Mouse (Mus musculus): ENCODE data around the gene Pbx1. TPM values are rescaled to one million over a fixed set of nuclear protein-coding genes. Genes with fewer than 3 reads are reported as not detected.

Pbx1 gene
- polyA plus RNA-seq, 1 experiment = 46.9 TPM

GRCm38 (mm10) chr1:168323436-168324108 is 108.5 kb downstream of the Pbx1 start:
- no peak for DNase-seq
- WGBS = 70% methylated on average over 12 of the region's 12 CpGs
- H3K27ac ChIP-seq (ENCODE audit: insufficient read depth, low read depth, low read length) = no peak overlapping the region
- H3K4me3 ChIP-seq (ENCODE audit: insufficient read depth, low read depth, low read length) = no peak overlapping the region
- peaks cover 7% of the 10 kb centered on the region; the same call in 1 of the 2 replicates for H3K4me1 ChIP-seq (ENCODE audit: control insufficient read depth, insufficient read depth, low read length)
- no peaks in the 10 kb centered on the region for H3K36me3 ChIP-seq (ENCODE audit: control insufficient read depth, insufficient read depth, low read length)
- TF ChIP-seq CTCF (conservative IDR thresholded peaks at IDR 0.05; ENCODE audit: insufficient read depth, insufficient read length, low read depth, low read length) (no peak), POLR2A (IDR thresholded peaks at IDR 0.05; ENCODE audit: low read depth, low read length) (no peak)
- no peaks in the 10 kb centered on the region for H3K27me3 ChIP-seq (replicated peaks; ENCODE audit: control insufficient read depth, insufficient read depth, low read length)

DNA sequence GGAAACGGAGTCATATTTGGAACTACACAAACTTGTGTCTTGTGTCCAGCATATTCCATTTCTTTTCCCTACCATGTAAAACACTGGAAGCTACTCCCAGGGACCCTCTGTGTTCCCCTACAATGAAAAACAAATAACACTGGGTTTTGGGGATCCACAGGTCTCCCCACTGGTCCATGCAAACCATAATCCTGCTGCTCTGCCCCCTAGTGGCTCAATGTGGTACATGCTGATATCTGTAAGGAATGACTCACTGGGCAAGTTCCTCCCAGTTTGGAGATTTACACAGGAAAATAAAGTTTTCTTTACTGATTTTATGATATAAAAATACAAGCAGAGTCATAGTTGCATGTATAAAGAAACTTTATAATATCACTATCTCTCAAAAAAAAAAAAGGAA is 109.2 kb downstream of the Pbx1 start:
- Histone ChIP-seq H3K4me1 (ENCODE audit: control insufficient read depth, insufficient read depth, low read length) (peaks cover 7% of the 10 kb centered on the region; the same call in 1 of the 2 replicates), H3K36me3 (ENCODE audit: control insufficient read depth, insufficient read depth, low read length) (no peaks in the 10 kb centered on the region), H3K27me3 (replicated peaks; ENCODE audit: control insufficient read depth, insufficient read depth, low read length) (no peaks in the 10 kb centered on the region), H3K4me3 (ENCODE audit: insufficient read depth, low read depth, low read length) (no peak overlapping the region), H3K27ac (ENCODE audit: insufficient read depth, low read depth, low read length) (no peak overlapping the region)
- 100% methylated on average over 1 of the region's 1 CpGs for WGBS
- TF ChIP-seq POLR2A (IDR thresholded peaks at IDR 0.05; ENCODE audit: low read depth, low read length) (no peak), CTCF (conservative IDR thresholded peaks at IDR 0.05; ENCODE audit: insufficient read depth, insufficient read length, low read depth, low read length) (peak; percentile 63)
- peak; percentile 40 for DNase-seq

GRCm38 (mm10) chr1:168319695-168320094 is 112.4 kb downstream of the Pbx1 start:
- 47% methylated on average over 5 of the region's 5 CpGs for WGBS
- TF ChIP-seq CTCF (conservative IDR thresholded peaks at IDR 0.05; ENCODE audit: insufficient read depth, insufficient read length, low read depth, low read length) (no peak), POLR2A (IDR thresholded peaks at IDR 0.05; ENCODE audit: low read depth, low read length) (no peak)
- no peak for DNase-seq
- Histone ChIP-seq H3K27ac (ENCODE audit: insufficient read depth, low read depth, low read length) (no peak overlapping the region), H3K4me3 (ENCODE audit: insufficient read depth, low read depth, low read length) (no peak overlapping the region), H3K36me3 (ENCODE audit: control insufficient read depth, insufficient read depth, low read length) (no peaks in the 10 kb centered on the region), H3K4me1 (ENCODE audit: control insufficient read depth, insufficient read depth, low read length) (peaks cover 7% of the 10 kb centered on the region; the same call in 1 of the 2 replicates), H3K27me3 (replicated peaks; ENCODE audit: control insufficient read depth, insufficient read depth, low read length) (no peaks in the 10 kb centered on the region)

GRCm38 (mm10) chr1:168318899-168319469 is 113.1 kb downstream of the Pbx1 start:
- Histone ChIP-seq H3K36me3 (ENCODE audit: control insufficient read depth, insufficient read depth, low read length) (no peaks in the 10 kb centered on the region), H3K4me3 (ENCODE audit: insufficient read depth, low read depth, low read length) (no peak overlapping the region), H3K4me1 (ENCODE audit: control insufficient read depth, insufficient read depth, low read length) (peaks cover 7% of the 10 kb centered on the region; the same call in 1 of the 2 replicates), H3K27ac (ENCODE audit: insufficient read depth, low read depth, low read length) (no peak overlapping the region), H3K27me3 (replicated peaks; ENCODE audit: control insufficient read depth, insufficient read depth, low read length) (no peaks in the 10 kb centered on the region)
- DNase-seq = peak; percentile 35
- whole genome bisulfite sequencing = 36% methylated on average over 13 of the region's 13 CpGs
- TF ChIP-seq CTCF (conservative IDR thresholded peaks at IDR 0.05; ENCODE audit: insufficient read depth, insufficient read length, low read depth, low read length) = no peak
- no peak for TF ChIP-seq POLR2A (IDR thresholded peaks at IDR 0.05; ENCODE audit: low read depth, low read length)

DNA sequence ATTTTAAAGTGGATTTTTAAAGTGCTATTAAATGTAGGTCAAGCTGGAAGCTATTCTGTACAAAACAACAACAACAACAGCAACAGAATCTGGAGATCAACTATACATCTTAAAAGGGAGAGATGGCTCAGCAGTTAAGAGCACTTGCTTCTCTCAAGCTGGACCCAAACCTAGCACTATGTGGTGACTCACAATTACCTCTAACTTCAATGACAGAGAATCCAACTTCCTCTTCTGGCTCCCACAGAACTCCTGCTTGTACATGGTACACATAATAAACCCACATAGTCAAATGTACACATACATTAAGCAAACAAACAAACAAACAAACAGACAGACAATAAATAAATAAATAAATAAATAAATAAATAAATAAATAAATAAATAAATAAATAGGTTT is 118.3 kb downstream of the Pbx1 start:
- no peaks in the 10 kb centered on the region for H3K36me3 ChIP-seq (ENCODE audit: control insufficient read depth, insufficient read depth, low read length)
- no peak for DNase-seq
- H3K4me1 ChIP-seq (ENCODE audit: control insufficient read depth, insufficient read depth, low read length) = peaks cover 1% of the 10 kb centered on the region; the same call in 1 of the 2 replicates
- TF ChIP-seq CTCF (conservative IDR thresholded peaks at IDR 0.05; ENCODE audit: insufficient read depth, insufficient read length, low read depth, low read length) (no peak), POLR2A (IDR thresholded peaks at IDR 0.05; ENCODE audit: low read depth, low read length) (no peak)
- H3K27ac ChIP-seq (ENCODE audit: insufficient read depth, low read depth, low read length) = no peak overlapping the region
- no peaks in the 10 kb centered on the region for H3K27me3 ChIP-seq (replicated peaks; ENCODE audit: control insufficient read depth, insufficient read depth, low read length)
- H3K4me3 ChIP-seq (ENCODE audit: insufficient read depth, low read depth, low read length) = no peak overlapping the region

DNA sequence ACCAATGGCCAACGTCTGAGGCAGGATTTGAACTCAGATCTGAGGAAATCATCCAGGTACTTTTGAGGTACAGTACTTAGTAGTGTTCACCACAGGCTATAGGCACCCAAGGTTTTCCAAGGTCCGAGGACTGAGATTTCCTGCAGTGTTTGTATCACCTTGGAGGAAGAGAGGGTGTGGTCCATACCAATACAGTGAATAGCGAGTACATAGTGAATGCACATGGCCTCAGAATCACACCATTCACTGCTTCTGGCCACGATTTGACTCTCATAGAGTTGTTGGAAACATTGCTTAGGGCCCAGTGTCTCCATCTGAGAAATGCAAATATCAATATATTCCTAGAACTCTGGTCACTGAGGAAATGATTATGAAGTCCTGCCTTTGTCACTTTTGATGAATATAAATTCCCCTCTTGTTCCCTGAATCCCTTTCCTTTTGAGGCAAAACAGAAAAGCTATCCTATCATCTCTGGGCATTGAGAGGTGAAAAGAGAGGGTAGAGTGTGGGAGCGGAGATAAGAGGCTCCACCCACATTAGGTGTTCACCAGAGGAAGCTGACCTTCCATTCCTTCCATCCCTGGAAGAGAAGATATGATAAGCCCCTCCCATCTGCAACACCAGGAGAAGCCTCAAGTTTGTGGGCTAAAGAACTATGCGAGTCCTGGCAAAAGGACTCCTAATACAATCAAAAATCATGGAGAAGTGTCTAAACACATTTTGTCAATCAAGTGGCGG is 119.2 kb downstream of the Pbx1 start:
- TF ChIP-seq CTCF (conservative IDR thresholded peaks at IDR 0.05; ENCODE audit: insufficient read depth, insufficient read length, low read depth, low read length) (no peak), POLR2A (IDR thresholded peaks at IDR 0.05; ENCODE audit: low read depth, low read length) (no peak)
- WGBS = 85% methylated on average over 7 of the region's 7 CpGs
- no peaks in the 10 kb centered on the region for H3K36me3 ChIP-seq (ENCODE audit: control insufficient read depth, insufficient read depth, low read length)

GRCm38 (mm10) chr1:168309101-168309521 is 123.0 kb downstream of the Pbx1 start:
- 86% methylated on average over 8 of the region's 8 CpGs for WGBS
- no peaks in the 10 kb centered on the region for H3K36me3 ChIP-seq (ENCODE audit: control insufficient read depth, insufficient read depth, low read length)
- no peak for TF ChIP-seq POLR2A (IDR thresholded peaks at IDR 0.05; ENCODE audit: low read depth, low read length)
- no peak for TF ChIP-seq CTCF (conservative IDR thresholded peaks at IDR 0.05; ENCODE audit: insufficient read depth, insufficient read length, low read depth, low read length)
- H3K27me3 ChIP-seq (replicated peaks; ENCODE audit: control insufficient read depth, insufficient read depth, low read length) = no peaks in the 10 kb centered on the region
- peaks cover 2% of the 10 kb centered on the region; the same call in 1 of the 2 replicates for H3K4me1 ChIP-seq (ENCODE audit: control insufficient read depth, insufficient read depth, low read length)
- no peak overlapping the region for H3K4me3 ChIP-seq (ENCODE audit: insufficient read depth, low read depth, low read length)
- H3K27ac ChIP-seq (ENCODE audit: insufficient read depth, low read depth, low read length) = no peak overlapping the region
- DNase-seq = no peak

More for the DNA sequence above, 119.2 kb downstream of the Pbx1 start:
- H3K4me1 ChIP-seq (ENCODE audit: control insufficient read depth, insufficient read depth, low read length) = no peaks in the 10 kb centered on the region; the same call in 1 of the 2 replicates
- H3K4me3 ChIP-seq (ENCODE audit: insufficient read depth, low read depth, low read length) = no peak overlapping the region
- no peak overlapping the region for H3K27ac ChIP-seq (ENCODE audit: insufficient read depth, low read depth, low read length)
- H3K27me3 ChIP-seq (replicated peaks; ENCODE audit: control insufficient read depth, insufficient read depth, low read length) = no peaks in the 10 kb centered on the region
- DNase-seq = no peak
